Mouse (Mus musculus) CH12.LX (cell line): ENCODE data around the gene Zcwpw1. TPM values are rescaled to one million over a fixed set of nuclear protein-coding genes. Genes with fewer than 3 reads are reported as not detected.

ENCODE experiments used
- DNase-seq: peaks from one replicate; pipeline ENCODE4 v3.0.0-alpha.2; 2013; ENCODE audit errors: extremely low read depth
- H3K27ac ChIP-seq: 2 replicates; pipeline ENCODE4 v1.5.1; 2012; ENCODE audit warnings: low read depth, mild to moderate bottlenecking, control low read depth, moderate library complexity; ENCODE audit not compliant: insufficient read depth
- H3K27me3 ChIP-seq: replicated peaks from 2 replicates; pipeline ENCODE3; 2012; ENCODE audit warnings: inconsistent platforms
- H3K36me3 ChIP-seq, 2 experiments: replicated peaks in 1 of 2; 2 replicates each; pipeline versions ENCODE3 to v1.6.1; 2012; ENCODE audit warnings: inconsistent platforms in 1 of 2, low read length in 1 of 2, mild to moderate bottlenecking in 1 of 2, mixed read lengths in 1 of 2, moderate library complexity in 1 of 2; ENCODE audit not compliant: control insufficient read depth in 1 of 2, insufficient read depth in 1 of 2
- H3K4me1 ChIP-seq, 2 experiments: 2 replicates each; pipeline ENCODE4 v1.6.1; 2012; ENCODE audit warnings: inconsistent platforms in 1 of 2, moderate library complexity in 1 of 2; ENCODE audit not compliant: insufficient read depth in 2 of 2, control insufficient read depth in 1 of 2
- H3K4me2 ChIP-seq: 2 replicates; pipeline ENCODE4 v1.6.1; 2012; ENCODE audit warnings: low read depth, mild to moderate bottlenecking, control low read depth; ENCODE audit not compliant: poor library complexity, insufficient read depth, severe bottlenecking
- H3K4me3 ChIP-seq, 3 experiments: fragments of 150-350 bp in 1 of 3; sonication (generic) in 1 of 3; replicated peaks in 1 of 3; 2 replicates each; pipeline versions ENCODE3 to v1.5.1; 2011 to 2012; ENCODE audit warnings: low read depth in 2 of 3, low read length in 2 of 3, mild to moderate bottlenecking in 2 of 3, moderate library complexity in 2 of 3, control low read depth in 1 of 3, improper control_type of control experiment in 1 of 3, inconsistent platforms in 1 of 3, mixed read lengths in 1 of 3; ENCODE audit not compliant: poor library complexity in 1 of 3
- H3K79me2 ChIP-seq: replicated peaks from 2 replicates; pipeline ENCODE4 v1.6.1; 2012; ENCODE audit warnings: mild to moderate bottlenecking, moderate library complexity; ENCODE audit not compliant: control insufficient read depth, poor library complexity, insufficient read depth, severe bottlenecking; ENCODE audit errors: extremely low read depth
- H3K9ac ChIP-seq: 2 replicates; pipeline ENCODE4 v1.6.1; 2012; ENCODE audit warnings: low read depth, mild to moderate bottlenecking, control low read depth, moderate library complexity; ENCODE audit not compliant: insufficient read depth
- H3K9me3 ChIP-seq: replicated peaks from 2 replicates; pipeline ENCODE3; 2012; ENCODE audit warnings: low read length, inconsistent platforms, mixed read lengths
- BHLHE40 ChIP-seq: IDR thresholded peaks from 2 replicates; pipeline ENCODE4 v1.6.1; 2011; ENCODE audit warnings: mild to moderate bottlenecking, low read depth, low read length, improper control_type of control experiment
- CHD1 ChIP-seq: IDR thresholded peaks from 2 replicates; pipeline ENCODE4 v1.6.1; 2012; ENCODE audit warnings: low read depth, low read length, improper control_type of control experiment, inconsistent platforms
- CHD2 ChIP-seq: IDR thresholded peaks from 2 replicates; pipeline ENCODE4 v1.6.1; 2011; ENCODE audit warnings: low read length, improper control_type of control experiment
- E2F4 ChIP-seq: IDR thresholded peaks from 2 replicates; pipeline ENCODE4 v1.6.1; 2011; ENCODE audit warnings: low read depth, low read length, improper control_type of control experiment; ENCODE audit not compliant: insufficient replicate concordance
- ELF1 ChIP-seq: IDR thresholded peaks from 2 replicates; pipeline ENCODE4 v1.6.1; 2014; ENCODE audit warnings: low read depth, mild to moderate bottlenecking, inconsistent platforms, low read length, improper control_type of control experiment
- EP300 ChIP-seq: IDR thresholded peaks from 2 replicates; pipeline ENCODE4 v1.6.1; 2011; ENCODE audit warnings: low read length, improper control_type of control experiment
- GABPA ChIP-seq: IDR thresholded peaks from 2 replicates; pipeline ENCODE4 v1.6.1; 2012; ENCODE audit warnings: low read depth, low read length, improper control_type of control experiment, inconsistent platforms; ENCODE audit not compliant: insufficient replicate concordance
- HCFC1 ChIP-seq: IDR thresholded peaks from 2 replicates; pipeline ENCODE4 v1.6.1; 2012; ENCODE audit warnings: low read depth, mild to moderate bottlenecking, inconsistent platforms, low read length, improper control_type of control experiment
- IRF4 ChIP-seq: IDR thresholded peaks from 2 replicates; pipeline ENCODE4 v1.6.1; 2014; ENCODE audit warnings: low read depth, mild to moderate bottlenecking, inconsistent platforms, low read length, improper control_type of control experiment
- KAT2A ChIP-seq: IDR thresholded peaks from 2 replicates; pipeline ENCODE4 v1.6.1; 2012; ENCODE audit warnings: low read length, improper control_type of control experiment, inconsistent platforms; ENCODE audit not compliant: insufficient replicate concordance
- MAFK ChIP-seq: IDR thresholded peaks from 2 replicates; pipeline ENCODE4 v1.6.1; 2011; ENCODE audit warnings: low read length, improper control_type of control experiment; ENCODE audit not compliant: insufficient replicate concordance
- MEF2A ChIP-seq: IDR thresholded peaks from 2 replicates; pipeline ENCODE4 v1.6.1; 2014; ENCODE audit warnings: low read depth, mild to moderate bottlenecking, inconsistent platforms, low read length, improper control_type of control experiment, borderline replicate concordance
- MXI1 ChIP-seq: IDR thresholded peaks from 2 replicates; pipeline ENCODE4 v1.6.1; 2011; ENCODE audit warnings: mild to moderate bottlenecking, low read depth, low read length, improper control_type of control experiment
- MYC ChIP-seq: IDR thresholded peaks from 2 replicates; pipeline ENCODE4 v1.6.1; 2011; ENCODE audit warnings: low read depth, mild to moderate bottlenecking, improper control_type of control experiment, low read length
- NRF1 ChIP-seq: IDR thresholded peaks from 2 replicates; pipeline ENCODE4 v1.6.1; 2014; ENCODE audit warnings: low read depth, mild to moderate bottlenecking, inconsistent platforms, low read length, improper control_type of control experiment, moderate library complexity
- PAX5 ChIP-seq: IDR thresholded peaks from 2 replicates; pipeline ENCODE4 v1.6.1; 2012; ENCODE audit warnings: low read length, inconsistent platforms, mixed read lengths
- RCOR1 ChIP-seq: conservative IDR thresholded peaks from 2 replicates; pipeline ENCODE4 v1.6.1; 2012; ENCODE audit warnings: low read depth, mild to moderate bottlenecking, inconsistent platforms, low read length, improper control_type of control experiment
- SIN3A ChIP-seq: IDR thresholded peaks from 2 replicates; pipeline ENCODE4 v1.6.1; 2012; ENCODE audit warnings: low read length, improper control_type of control experiment, inconsistent platforms
- SMC3 ChIP-seq: IDR thresholded peaks from 2 replicates; pipeline ENCODE4 v1.6.1; 2011; ENCODE audit warnings: low read depth, low read length, improper control_type of control experiment
- TCF12 ChIP-seq: IDR thresholded peaks from 2 replicates; pipeline ENCODE4 v1.6.1; 2014; ENCODE audit warnings: low read depth, mild to moderate bottlenecking, inconsistent platforms, low read length, improper control_type of control experiment
- UBTF ChIP-seq: IDR thresholded peaks from 2 replicates; pipeline ENCODE4 v1.6.1; 2012; ENCODE audit warnings: low read depth, mild to moderate bottlenecking, inconsistent platforms, low read length, improper control_type of control experiment, moderate library complexity
- USF1 ChIP-seq: IDR thresholded peaks from 2 replicates; pipeline ENCODE4 v1.6.1; 2014; ENCODE audit warnings: low read depth, mild to moderate bottlenecking, inconsistent platforms, low read length, improper control_type of control experiment
- USF2 ChIP-seq: conservative IDR thresholded peaks from 2 replicates; pipeline ENCODE4 v1.6.1; 2011; ENCODE audit warnings: low read depth, low read length, improper control_type of control experiment
- ZMIZ1 ChIP-seq: IDR thresholded peaks from 2 replicates; pipeline ENCODE4 v1.6.1; 2012; ENCODE audit warnings: low read depth, mild to moderate bottlenecking, inconsistent platforms, low read length, improper control_type of control experiment
- dilution Hi-C: fragments of 300-500 bp; cut with MboI; formaldehyde crosslinking; loops from 2 replicates; pipeline ENCODE4 v1.14.3; 2020; ENCODE audit warnings: low sequenced_read_pairs; ENCODE audit not compliant: extremely low pct_unique_long_range_greater_than_20kb, extremely low pct_ligation_motif_present
- in situ Hi-C: fragments of 300-500 bp; cut with MboI; formaldehyde crosslinking; loops from 3 replicates; pipeline ENCODE4 v1.14.3; 2019; ENCODE audit warnings: low sequenced_read_pairs, low pct_ligation_motif_present, low pct_unique_long_range_greater_than_20kb, mixed read lengths
- polyA plus RNA-seq: library from polyadenylated mRNA; unstranded; fragments of >175 nt; gene quantifications from 2 replicates; pipeline ENCODE4 v1.2.1, GENCODE M21; 2012; ENCODE audit warnings: low read depth; ENCODE audit not compliant: insufficient read length
- total RNA-seq, 2 experiments: library from RNA; depleted of rRNA; stranded (reverse); fragments of 300-350 nt in 1 of 2; fragments of >200 nt in 1 of 2; gene quantifications; 2 replicates each; pipeline ENCODE4 v1.2.3; 2012 to 2014

The Zcwpw1 gene
- total and polyA plus RNA-seq, 3 experiments: 1.3 to 3.0 (median 2.8) TPM

DNA sequence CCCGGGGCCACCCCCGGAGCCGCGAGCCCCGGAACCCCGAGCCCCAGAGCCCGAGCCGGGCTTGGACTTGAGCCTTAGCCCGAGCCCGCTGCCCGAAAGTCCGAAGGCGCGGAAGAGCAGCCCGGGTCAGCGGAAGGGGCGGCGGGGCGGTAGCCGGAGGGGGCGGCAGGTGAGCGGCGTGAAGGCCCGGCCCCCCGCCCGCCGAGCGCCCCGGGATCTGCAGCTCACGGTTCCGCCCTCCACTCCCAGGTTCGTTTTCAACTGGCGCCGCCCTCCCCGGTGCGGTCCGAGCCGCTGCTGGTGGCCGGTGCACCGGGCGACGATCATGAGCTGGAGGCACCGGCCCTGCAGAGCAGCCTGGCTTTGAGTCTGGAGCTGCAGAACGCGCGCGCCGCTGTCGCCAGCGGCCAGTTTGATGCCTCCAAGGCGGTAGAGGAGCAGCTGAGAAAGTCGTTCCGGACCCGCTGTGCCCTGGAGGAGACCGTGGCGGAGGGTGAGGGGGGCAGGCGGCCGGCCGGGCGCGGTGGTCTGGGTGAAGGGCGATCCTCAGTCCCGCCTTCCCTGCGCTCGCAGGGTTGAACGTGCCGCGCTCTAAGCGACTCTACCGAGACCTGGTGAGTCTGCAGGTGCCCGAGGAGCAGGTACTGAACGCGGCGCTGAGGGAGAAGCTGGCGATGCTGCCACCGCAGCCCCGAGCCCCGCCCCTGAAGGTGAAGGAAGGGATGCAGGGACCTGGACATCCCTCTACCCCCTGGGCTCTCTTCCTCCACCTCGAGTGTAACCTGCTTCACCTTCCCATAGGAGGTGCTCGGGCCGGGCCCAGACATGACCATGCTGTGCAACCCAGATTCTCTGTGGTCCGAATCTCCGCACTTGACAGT is 8.3 kb upstream of the Zcwpw1 start:
- peaks cover 13 to 67% of the 10 kb centered on the region in 2 experiments for H3K4me1 ChIP-seq
- in situ Hi-C loops: no loop called here
- dilution Hi-C loops: no loop called here
- H3K27ac ChIP-seq: peak overlapping the region; percentile 36
- H3K27me3 ChIP-seq: no peaks in the 10 kb centered on the region
- peak overlapping the region; percentile 84 for H3K9ac ChIP-seq
- TF ChIP-seq USF1: no peak
- 0 out of 2 replicates have a peak, but pooled peaks have one; percentile 13 for TF ChIP-seq NRF1
- TF ChIP-seq KAT2A: no peak
- no peak for TF ChIP-seq USF2
- no peak for TF ChIP-seq EP300
- TF ChIP-seq MXI1: peak; percentile 68
- no peak for TF ChIP-seq E2F4
- no peak for TF ChIP-seq MAFK
- TF ChIP-seq BHLHE40: no peak
- TF ChIP-seq IRF4: peak; percentile 6; the same call in 1 of the 2 replicates
- TF ChIP-seq TCF12: no peak
- 0 out of 2 replicates have a peak, but pooled peaks have one; percentile 56 for TF ChIP-seq CHD1
- no peak for TF ChIP-seq ZMIZ1
- no peak for TF ChIP-seq UBTF
- TF ChIP-seq MEF2A: no peak
- TF ChIP-seq SIN3A: peak; percentile 59; the same call in 1 of the 2 replicates
- no peak; the same call in 1 of the 2 replicates for TF ChIP-seq CHD2
- TF ChIP-seq PAX5: no peak
- peaks cover 31 to 46% of the 10 kb centered on the region in 2 experiments for H3K36me3 ChIP-seq
- no peak for DNase-seq
- peaks cover 24% of the 10 kb centered on the region for H3K79me2 ChIP-seq
- no peaks in the 10 kb centered on the region for H3K9me3 ChIP-seq
- H3K4me2 ChIP-seq: peak overlapping the region; percentile 23
- H3K4me3 ChIP-seq: peak overlapping the region; percentile 77 to 83 (median 81)

DNA sequence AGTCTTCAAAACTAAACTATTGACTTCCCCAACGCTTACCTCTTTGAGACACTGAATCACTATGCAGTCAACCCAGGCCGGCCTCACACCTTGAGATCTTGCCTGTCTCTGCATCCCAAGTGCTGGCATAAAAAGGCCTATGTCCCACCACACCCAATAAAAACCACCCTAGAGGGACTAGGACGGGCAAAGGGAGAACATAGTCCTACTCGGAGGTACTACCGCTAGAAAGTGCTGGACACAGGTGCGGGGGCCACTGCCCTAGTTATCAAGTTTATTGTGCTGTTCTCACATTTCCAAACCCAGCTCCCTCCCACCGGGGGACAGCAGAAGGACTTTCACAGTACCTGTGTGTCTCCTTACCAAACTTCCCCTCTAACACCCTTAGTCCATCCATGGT is 5.9 kb upstream of the Zcwpw1 start:
- H3K9me3 ChIP-seq: no peaks in the 10 kb centered on the region
- TF ChIP-seq ELF1: no peak
- no peak for TF ChIP-seq GABPA
- no peak for TF ChIP-seq HCFC1
- TF ChIP-seq MYC: no peak
- no peak for TF ChIP-seq SMC3
- no peak for TF ChIP-seq MEF2A
- TF ChIP-seq RCOR1: no peak
- TF ChIP-seq, all 38 proteins: peak for 0
- no peaks in the 10 kb centered on the region for H3K27me3 ChIP-seq
- in situ Hi-C loops (no loop called here), dilution Hi-C loops (no loop called here)
- no peak overlapping the region for H3K4me3 ChIP-seq
- no peak overlapping the region for H3K27ac ChIP-seq
- H3K9ac ChIP-seq: no peak overlapping the region
- no peak for DNase-seq
- H3K4me1 ChIP-seq: peaks cover 20 to 67% of the 10 kb centered on the region in 2 experiments
- peaks cover 39% of the 10 kb centered on the region for H3K79me2 ChIP-seq
- peaks cover 35 to 55% of the 10 kb centered on the region in 2 experiments for H3K36me3 ChIP-seq
- no peak overlapping the region for H3K4me2 ChIP-seq
